Mouse (Mus musculus) CD4-positive helper T cell, adult 2 months (primary cell): ENCODE measurements around the gene Crmp1.

Source experiments
- DNase-seq: peaks from one replicate; pipeline ENCODE4 v3.0.0-alpha.2; 2012; ENCODE audit warnings: low read depth, missing footprints, low spot score

Gene Crmp1

DNA sequence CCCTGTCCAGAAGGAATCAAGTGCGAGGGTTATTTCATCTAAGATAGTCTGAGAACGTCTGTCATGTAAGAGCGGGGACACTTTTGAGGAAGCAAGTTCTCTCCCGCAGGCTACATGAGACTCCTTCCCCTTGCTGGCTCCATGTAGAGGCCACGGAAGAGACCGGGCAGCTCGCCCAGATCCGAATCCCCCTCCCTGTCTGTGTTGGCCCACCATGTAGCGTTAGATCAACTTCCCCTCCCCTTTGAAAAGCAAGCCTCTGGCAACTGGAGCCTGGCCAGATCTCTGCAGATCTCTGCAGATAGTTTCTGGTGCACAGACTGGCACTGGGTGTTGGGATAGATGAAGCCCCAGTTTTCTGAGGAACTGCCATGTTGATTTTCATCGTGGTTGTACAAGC is 55.0 kb downstream of the Crmp1 start:
- DNase-seq, result no peak

DNA sequence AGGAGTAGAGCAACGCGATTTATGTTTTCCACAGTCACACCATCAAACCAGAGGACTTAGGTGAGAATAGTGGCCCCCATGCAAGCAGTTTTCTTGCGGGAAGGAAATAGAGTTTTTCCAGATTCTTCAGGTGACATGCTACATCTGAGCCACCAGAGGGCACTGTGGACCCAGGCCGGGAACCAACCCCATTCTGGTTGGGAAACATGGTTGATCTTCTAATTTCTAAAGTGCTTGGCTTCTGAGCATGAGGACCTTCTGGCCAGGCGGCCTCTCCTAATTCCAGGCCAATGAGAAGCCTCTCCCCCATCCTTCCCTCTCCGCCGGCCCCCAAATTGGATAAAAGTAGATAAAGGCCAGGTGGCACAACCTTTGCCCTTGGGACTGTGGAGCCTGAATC is 56.6 kb downstream of the Crmp1 start:
- peak; percentile 5 for DNase-seq

DNA sequence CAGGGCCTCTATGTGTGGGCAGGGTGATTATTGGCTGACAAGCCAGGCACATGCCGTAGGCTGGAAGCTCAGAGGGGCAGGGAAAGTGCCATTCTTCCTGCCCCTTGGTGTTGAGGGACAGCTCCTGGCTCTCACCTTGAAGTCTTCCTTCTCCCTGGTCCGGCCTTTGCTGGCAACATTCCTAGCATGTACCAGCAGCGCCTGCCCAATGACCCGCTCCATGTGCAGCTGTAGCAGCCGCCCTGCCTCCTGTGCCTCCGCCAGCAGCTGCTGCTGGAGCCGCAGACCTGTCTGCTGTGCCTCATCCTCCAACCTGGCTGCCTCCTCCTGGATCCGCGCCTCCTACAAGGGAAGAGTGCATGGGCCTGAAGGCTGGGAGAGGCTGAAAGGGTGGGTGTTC is 68.3 kb downstream of the Crmp1 start:
- DNase-seq, result no peak

DNA sequence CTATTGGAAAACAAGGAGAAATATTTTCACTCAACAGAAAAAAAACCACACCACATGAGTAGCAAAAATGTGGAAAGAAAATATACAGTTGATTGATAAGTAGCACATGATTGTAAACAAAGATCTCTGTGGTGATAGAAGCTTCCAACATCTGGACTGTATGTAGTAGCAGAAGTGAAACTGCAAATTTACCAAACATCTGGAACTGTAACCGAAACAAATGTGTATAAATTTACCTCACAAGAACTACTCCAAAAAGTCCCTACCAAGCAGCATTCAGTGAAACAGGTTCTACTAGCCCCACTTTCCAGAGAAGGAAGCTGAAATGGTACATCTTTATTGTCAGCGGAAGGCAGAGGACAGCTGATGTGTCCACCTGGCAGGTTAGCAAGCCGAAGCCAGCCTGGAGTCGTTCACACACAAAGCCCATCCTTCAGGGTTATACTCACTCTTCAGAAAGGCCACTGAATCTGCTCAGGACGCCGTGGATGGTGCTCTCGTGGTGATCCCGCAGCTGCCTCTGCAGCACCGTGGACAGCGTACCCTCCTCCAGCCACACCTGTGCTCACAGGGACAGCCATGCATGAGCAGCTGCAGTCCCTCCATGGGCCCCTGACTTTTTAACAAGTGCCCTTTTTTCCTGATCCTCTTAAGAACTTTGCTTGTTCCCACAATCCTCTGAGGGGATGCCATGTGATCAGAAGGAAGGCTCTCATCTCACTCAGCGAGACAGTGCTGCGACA is 71.4 kb downstream of the Crmp1 start:
- DNase-seq, result no peak

DNA sequence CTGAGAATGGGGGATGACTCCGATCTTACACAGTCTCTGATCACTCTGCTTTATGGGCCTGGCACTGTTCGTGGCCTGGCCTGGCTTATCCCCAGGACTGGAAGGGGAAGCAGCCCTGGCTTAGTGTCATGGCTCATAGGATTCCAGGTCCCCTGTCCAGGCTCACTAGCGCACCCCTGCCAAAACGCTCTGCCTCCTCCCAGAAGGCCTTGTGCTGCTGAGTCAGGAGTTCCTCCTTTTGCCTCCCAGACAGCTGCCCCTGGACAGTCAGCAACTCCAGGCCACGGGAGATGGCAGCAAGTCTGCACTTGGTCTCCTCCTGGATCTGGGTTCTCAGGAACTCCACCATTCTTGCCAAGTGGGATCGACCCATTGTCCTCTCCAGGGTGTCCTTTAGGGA is 77.0 kb downstream of the Crmp1 start:
- DNase-seq, result no peak

DNA sequence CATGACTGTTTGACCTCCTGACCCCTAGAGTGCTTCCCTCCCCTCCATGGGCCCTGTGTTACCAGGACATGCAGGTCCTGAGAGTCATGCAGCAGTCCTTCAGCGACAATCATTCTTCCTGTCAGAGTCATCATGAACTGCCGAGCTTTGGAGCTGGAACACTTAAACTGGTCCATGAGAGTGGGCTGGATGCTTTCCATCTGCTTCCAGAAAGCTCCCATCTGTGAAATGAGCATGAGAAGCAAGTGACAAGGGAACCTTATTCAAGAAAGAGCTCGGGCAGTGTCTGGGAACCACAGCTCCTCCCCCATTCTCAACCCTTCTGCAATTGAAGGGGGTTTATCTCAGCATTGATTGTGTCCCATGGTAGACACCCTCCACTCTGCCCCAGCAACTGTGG is 78.4 kb downstream of the Crmp1 start:
- DNase-seq, result no peak

DNA sequence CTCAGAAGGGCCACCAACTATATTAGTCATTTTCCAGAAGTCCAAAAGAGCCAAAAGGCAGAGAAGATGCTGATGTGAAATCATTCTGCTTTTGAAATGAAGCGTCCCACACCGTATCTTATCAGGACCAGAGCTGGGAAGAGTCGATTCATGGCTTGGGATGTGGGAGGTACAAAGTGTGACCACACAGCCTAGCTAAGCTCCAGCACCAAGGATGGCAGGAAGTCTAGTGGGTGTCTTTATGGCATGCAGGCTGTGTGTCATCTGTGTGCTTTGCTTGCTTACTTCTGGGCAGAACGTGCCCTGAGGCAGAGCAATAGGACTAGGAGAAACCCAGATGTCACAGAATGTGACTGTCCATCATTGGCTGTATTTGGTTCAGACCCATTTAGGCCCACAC is 79.0 kb downstream of the Crmp1 start:
- no peak for DNase-seq

DNA sequence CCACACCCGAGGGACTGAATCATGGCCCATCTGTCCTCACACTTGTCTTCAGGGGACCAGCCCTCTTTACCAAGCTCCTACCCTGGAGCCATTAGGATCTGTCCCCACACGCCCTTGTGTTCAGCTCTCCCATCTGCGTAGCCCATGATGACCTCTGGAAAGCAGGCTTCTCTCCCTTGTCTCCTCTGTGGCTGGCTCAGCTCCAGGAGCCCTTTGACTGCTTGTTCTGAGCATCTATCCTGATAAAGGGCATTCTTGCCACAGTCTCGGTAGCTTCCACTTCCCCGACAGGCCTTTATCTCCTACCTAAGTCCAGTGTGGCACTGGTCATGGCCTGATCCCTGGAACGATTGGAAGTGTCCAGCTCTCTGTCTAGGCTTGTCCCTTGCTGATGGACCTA is 84.9 kb downstream of the Crmp1 start:
- DNase-seq, result no peak

DNA sequence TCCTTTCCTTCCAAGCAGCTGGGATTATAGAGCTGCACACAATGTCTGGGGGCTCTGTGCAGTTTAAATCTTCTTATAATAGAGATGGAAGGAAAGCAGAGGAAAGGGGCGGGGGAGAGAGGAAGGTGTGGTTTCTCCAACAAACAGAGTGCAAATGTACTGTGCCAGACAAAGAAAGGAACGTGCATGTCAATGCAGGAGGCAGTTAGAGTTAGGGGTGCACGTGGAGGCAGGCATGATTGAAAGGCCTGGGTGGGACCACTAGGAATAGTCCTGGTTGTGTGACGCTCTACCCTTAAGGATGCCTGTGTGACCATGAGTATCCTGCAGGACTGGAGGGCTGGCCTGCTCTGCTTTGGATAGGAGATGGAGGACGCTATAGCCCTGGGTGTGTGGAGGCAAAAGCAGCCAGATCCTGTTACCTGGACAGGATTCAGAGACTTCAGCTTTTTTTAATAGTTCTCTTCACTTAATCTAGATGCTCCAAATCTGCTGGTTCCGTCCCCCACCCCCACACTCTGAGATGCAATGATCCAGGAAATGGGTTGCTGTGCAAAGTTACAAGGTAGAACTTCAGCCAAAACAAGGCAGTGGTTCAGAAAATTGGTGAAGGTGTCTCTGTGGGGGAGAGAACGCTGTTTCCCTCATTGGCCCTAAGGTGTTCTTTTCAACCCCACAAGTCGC is 88.9 kb downstream of the Crmp1 start:
- DNase-seq, result no peak

DNA sequence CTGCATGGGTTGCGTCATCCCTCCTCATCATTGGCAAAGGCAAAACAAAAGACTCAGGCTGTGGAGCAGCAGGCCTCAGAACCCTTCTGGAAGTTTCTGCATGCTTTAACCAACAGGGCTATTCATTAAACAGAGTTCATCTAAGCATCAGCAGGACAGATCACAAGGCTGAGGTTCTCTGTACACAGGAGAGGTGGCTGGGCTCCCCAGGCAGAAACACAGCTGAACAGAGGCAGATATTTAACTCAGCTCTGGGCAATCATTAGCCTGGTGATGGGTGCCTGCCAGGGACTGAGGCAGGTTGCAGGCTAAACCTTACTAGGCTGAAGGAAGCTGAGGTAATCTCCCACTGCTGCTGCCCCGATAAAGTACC is 89.4 kb downstream of the Crmp1 start:
- DNase-seq, result no peak

DNA sequence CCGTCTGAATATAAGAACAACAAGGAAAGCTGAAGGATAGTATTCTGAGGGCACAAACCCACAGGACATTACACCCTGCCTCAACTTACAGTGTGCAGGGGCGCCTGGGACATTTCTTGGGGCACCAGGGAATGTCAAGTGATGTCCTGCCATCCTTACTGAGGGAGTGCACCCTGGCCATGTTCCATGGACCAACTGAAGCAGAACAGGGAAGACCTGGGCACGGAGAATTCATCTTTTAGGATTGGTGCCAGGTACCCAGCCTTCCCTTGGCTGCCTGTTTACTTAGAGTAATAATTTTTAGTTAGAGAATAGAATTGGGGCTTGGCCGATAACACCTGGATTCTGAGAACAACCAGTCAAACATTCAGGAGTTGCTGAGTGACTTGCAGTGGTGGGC is 90.3 kb downstream of the Crmp1 start:
- no peak for DNase-seq

DNA sequence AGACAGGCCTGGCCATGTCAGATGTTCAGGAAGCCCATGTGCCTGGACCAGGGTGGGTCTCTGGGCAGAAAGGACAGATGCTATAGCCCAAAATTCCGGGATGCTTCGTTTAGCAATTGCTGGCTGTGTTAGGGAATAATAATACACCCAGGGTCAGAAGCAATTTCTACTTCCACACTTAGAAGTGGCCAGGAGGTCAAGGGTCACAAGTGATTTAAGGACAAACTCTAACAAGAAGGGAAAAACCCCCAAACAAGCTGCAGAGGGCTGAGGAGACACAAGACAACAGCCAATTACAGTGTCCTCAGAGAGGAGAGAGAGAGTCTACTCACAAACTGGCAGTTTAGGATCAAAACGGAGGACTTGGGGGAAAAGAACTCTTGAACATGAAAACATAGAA is 93.3 kb downstream of the Crmp1 start:
- no peak for DNase-seq

DNA sequence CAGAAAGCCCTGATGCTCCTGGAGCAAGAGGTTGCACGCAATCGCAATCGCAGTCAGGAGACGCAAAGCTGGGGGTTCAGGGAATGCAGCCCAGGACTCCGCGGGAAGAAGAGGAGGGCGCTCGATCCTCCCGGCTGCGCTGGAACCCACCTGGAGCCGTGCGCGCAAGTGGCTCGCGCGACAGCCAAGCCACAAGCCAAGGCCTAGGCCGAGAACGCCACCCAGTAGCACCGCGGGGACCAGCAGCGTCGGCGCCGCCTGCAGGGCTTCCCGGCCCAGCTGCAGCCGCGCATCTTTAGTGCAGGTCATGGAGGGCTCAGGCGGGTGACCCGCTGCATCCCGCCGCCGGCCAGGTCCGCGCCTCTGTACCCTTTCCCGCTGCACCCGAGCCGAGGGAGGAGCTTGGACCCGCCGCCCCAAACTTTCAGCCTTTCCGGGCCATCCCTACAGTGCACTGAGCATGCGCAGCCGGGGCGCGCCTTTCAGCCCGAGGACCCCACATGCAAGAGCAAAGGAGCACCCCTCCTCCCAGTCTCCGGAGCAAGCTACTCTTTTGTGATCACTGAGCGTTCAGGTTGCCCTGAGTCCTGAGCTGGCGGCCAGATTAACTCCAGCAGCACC is 94.9 kb downstream of the Crmp1 start, which contains the start of gene Evc:
Gene Evc (minus strand): TSS at position 410 of the 621 bp plus-strand sequence.
- DNase-seq, result no peak

DNA sequence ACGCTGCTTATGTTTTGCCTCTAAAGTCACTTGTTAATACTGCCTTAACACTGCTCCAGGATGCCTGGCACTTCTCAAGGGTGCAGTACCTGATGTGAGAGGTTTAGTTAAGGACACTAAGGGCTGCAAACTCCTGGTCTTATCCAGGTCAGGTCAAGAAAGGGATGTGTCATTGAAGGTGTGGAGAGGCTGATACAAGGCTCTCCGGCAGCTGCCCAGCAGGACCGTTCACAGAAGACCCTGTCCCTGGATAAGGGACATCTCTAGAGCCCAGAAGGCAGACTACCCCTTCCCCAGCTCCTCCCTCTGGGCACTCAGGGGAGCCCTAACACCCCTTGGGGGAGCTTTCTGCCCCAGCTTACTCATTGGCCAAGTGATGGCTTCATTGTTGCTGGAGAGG is 96.0 kb downstream of the Crmp1 start:
- DNase-seq, result no peak

DNA sequence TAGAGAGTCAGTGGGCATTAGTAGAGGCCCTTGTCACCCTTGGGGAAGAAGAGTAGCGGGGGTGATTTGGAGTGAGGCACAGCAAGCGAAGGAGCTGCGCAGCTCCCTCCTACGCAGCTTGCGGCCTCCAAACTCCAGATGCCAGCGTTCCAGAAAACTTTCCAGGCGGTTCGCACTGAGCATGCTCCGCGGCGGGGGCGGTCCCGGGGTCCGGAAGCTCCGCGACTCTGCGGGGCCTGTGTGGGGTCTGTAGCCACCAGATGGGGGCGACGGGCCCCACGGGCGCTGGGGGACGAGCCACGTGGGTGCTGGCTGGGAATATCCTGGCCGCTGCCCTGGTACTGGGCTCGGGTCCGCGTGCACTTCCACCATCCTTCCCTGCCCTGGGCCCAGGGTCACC is 96.5 kb downstream of the Crmp1 start, which contains the start of gene Evc2:
Gene Evc2 (plus strand): TSS at position 212 of the 400 bp plus-strand sequence.
- DNase-seq, result no peak
